Mouse (Mus musculus): Measurements from ENCODE around the gene Slc30a1. TPM values are rescaled to one million over a fixed set of nuclear protein-coding genes. Genes with fewer than 3 reads are reported as not detected.

Gene Slc30a1
- polyA plus RNA-seq, 1 experiment from 2014 or later, result 2.1 TPM

- ATAC-seq (ENCODE audit: insufficient read depth, low FRiP score, low TSS enrichment), result no peak
- H3K4me2 ChIP-seq (ENCODE audit: low read depth), result peak overlapping the region; percentile 10; the same call in 1 of the 2 replicates
- WGBS, result 96% methylated on average over 14 of the region's 14 CpGs
Measured at GRCm38 (mm10) chr1:191909316-191909715, 2.7 kb downstream of the Slc30a1 start.

GRCm38 (mm10) chr1:191910646-191911045 is 4.1 kb downstream of the Slc30a1 start:
- Histone ChIP-seq H3K27ac (ENCODE audit: low read depth, low read length) (no peak overlapping the region), H3K4me3 (ENCODE audit: low read depth, low read length) (no peak overlapping the region), H3K27me3 (ENCODE audit: control insufficient read depth, insufficient read depth, low read length) (no peaks in the 10 kb centered on the region), H3K9me3 (ENCODE audit: control insufficient read depth, low read length) (no peaks in the 10 kb centered on the region), H3K36me3 (ENCODE audit: control insufficient read depth, insufficient read depth, low read length) (no peaks in the 10 kb centered on the region), H3K4me1 (ENCODE audit: control insufficient read depth, insufficient read depth, low read length) (peaks cover 7% of the 10 kb centered on the region), H3K9ac (ENCODE audit: low read length) (no peak overlapping the region), H3K4me2 (ENCODE audit: low read depth) (no peak overlapping the region)
- WGBS, result 75% methylated on average over 3 of the region's 3 CpGs
- no peak for ATAC-seq (ENCODE audit: insufficient read depth, low FRiP score, low TSS enrichment)
- no peak for DNase-seq (ENCODE audit: low spot score)

More at GRCm38 (mm10) chr1:191909316-191909715, 2.7 kb downstream of the Slc30a1 start:
- Histone ChIP-seq H3K27me3 (ENCODE audit: control insufficient read depth, insufficient read depth, low read length) (no peaks in the 10 kb centered on the region), H3K9me3 (ENCODE audit: control insufficient read depth, low read length) (no peaks in the 10 kb centered on the region), H3K36me3 (ENCODE audit: control insufficient read depth, insufficient read depth, low read length) (no peaks in the 10 kb centered on the region), H3K4me1 (ENCODE audit: control insufficient read depth, insufficient read depth, low read length) (peaks cover 10% of the 10 kb centered on the region), H3K9ac (ENCODE audit: low read length) (no peak overlapping the region), H3K27ac (ENCODE audit: low read depth, low read length) (no peak overlapping the region), H3K4me3 (ENCODE audit: low read depth, low read length) (no peak overlapping the region)
- DNase-seq (ENCODE audit: low spot score), result no peak

GRCm38 (mm10) chr1:191911067-191911668 is 4.6 kb downstream of the Slc30a1 start:
- peaks cover 4% of the 10 kb centered on the region; the same call in 1 of the 2 replicates for H3K4me1 ChIP-seq (ENCODE audit: control insufficient read depth, insufficient read depth, low read length)
- H3K27ac ChIP-seq (ENCODE audit: low read depth, low read length), result no peak overlapping the region
- no peaks in the 10 kb centered on the region for H3K27me3 ChIP-seq (ENCODE audit: control insufficient read depth, insufficient read depth, low read length)
- H3K9me3 ChIP-seq (ENCODE audit: control insufficient read depth, low read length), result no peaks in the 10 kb centered on the region
- DNase-seq (ENCODE audit: low spot score) (no peak), ATAC-seq (ENCODE audit: insufficient read depth, low FRiP score, low TSS enrichment) (no peak)
- H3K36me3 ChIP-seq (ENCODE audit: control insufficient read depth, insufficient read depth, low read length), result no peaks in the 10 kb centered on the region
- no peak overlapping the region for H3K9ac ChIP-seq (ENCODE audit: low read length)
- WGBS, result 88% methylated on average over 3 of the region's 3 CpGs
- no peak overlapping the region for H3K4me2 ChIP-seq (ENCODE audit: low read depth)
- H3K4me3 ChIP-seq (ENCODE audit: low read depth, low read length), result no peak overlapping the region

GRCm38 (mm10) chr1:191914647-191915046 is 8.1 kb downstream of the Slc30a1 start:
- 84% methylated on average over 6 of the region's 6 CpGs for WGBS
- no peak overlapping the region for H3K9ac ChIP-seq (ENCODE audit: low read length)
- H3K27ac ChIP-seq (ENCODE audit: low read depth, low read length), result no peak overlapping the region
- H3K4me3 ChIP-seq (ENCODE audit: low read depth, low read length), result no peak overlapping the region
- ATAC-seq (ENCODE audit: insufficient read depth, low FRiP score, low TSS enrichment) (no peak), DNase-seq (ENCODE audit: low spot score) (no peak)
- no peaks in the 10 kb centered on the region; the same call in 1 of the 2 replicates for H3K4me1 ChIP-seq (ENCODE audit: control insufficient read depth, insufficient read depth, low read length)
- no peaks in the 10 kb centered on the region for H3K9me3 ChIP-seq (ENCODE audit: control insufficient read depth, low read length)
- H3K36me3 ChIP-seq (ENCODE audit: control insufficient read depth, insufficient read depth, low read length), result no peaks in the 10 kb centered on the region
- no peaks in the 10 kb centered on the region for H3K27me3 ChIP-seq (ENCODE audit: control insufficient read depth, insufficient read depth, low read length)
- no peak overlapping the region for H3K4me2 ChIP-seq (ENCODE audit: low read depth)

- H3K4me2 ChIP-seq (ENCODE audit: low read depth), result no peak overlapping the region
- 76% methylated on average over 1 of the region's 1 CpGs for WGBS
- no peak overlapping the region for H3K27ac ChIP-seq (ENCODE audit: low read depth, low read length)
Measured at GRCm38 (mm10) chr1:191915586-191915985, 9.0 kb downstream of the Slc30a1 start.

GRCm38 (mm10) chr1:191916876-191917275 is 10.3 kb downstream of the Slc30a1 start:
- ATAC-seq (ENCODE audit: insufficient read depth, low FRiP score, low TSS enrichment) (no peak), DNase-seq (ENCODE audit: low spot score) (no peak)
- 68% methylated on average over 5 of the region's 5 CpGs for whole genome bisulfite sequencing

More at GRCm38 (mm10) chr1:191915586-191915985, 9.0 kb downstream of the Slc30a1 start:
- Histone ChIP-seq H3K27me3 (ENCODE audit: control insufficient read depth, insufficient read depth, low read length) (no peaks in the 10 kb centered on the region), H3K36me3 (ENCODE audit: control insufficient read depth, insufficient read depth, low read length) (no peaks in the 10 kb centered on the region), H3K4me3 (ENCODE audit: low read depth, low read length) (no peak overlapping the region), H3K4me1 (ENCODE audit: control insufficient read depth, insufficient read depth, low read length) (no peaks in the 10 kb centered on the region), H3K9ac (ENCODE audit: low read length) (no peak overlapping the region), H3K9me3 (ENCODE audit: control insufficient read depth, low read length) (no peaks in the 10 kb centered on the region)
- ATAC-seq (ENCODE audit: insufficient read depth, low FRiP score, low TSS enrichment) (no peak), DNase-seq (ENCODE audit: low spot score) (no peak)

GRCm38 (mm10) chr1:191919336-191919735 is 12.8 kb downstream of the Slc30a1 start:
- Histone ChIP-seq H3K4me1 (ENCODE audit: control insufficient read depth, insufficient read depth, low read length) (no peaks in the 10 kb centered on the region), H3K36me3 (ENCODE audit: control insufficient read depth, insufficient read depth, low read length) (no peaks in the 10 kb centered on the region), H3K27ac (ENCODE audit: low read depth, low read length) (no peak overlapping the region), H3K4me3 (ENCODE audit: low read depth, low read length) (no peak overlapping the region), H3K9ac (ENCODE audit: low read length) (no peak overlapping the region), H3K9me3 (ENCODE audit: control insufficient read depth, low read length) (no peaks in the 10 kb centered on the region), H3K4me2 (ENCODE audit: low read depth) (no peak overlapping the region), H3K27me3 (ENCODE audit: control insufficient read depth, insufficient read depth, low read length) (no peaks in the 10 kb centered on the region)
- 80% methylated on average over 2 of the region's 2 CpGs for WGBS
- ATAC-seq (ENCODE audit: insufficient read depth, low FRiP score, low TSS enrichment) (no peak), DNase-seq (ENCODE audit: low spot score) (no peak)

More at GRCm38 (mm10) chr1:191916876-191917275, 10.3 kb downstream of the Slc30a1 start:
- H3K4me3 ChIP-seq (ENCODE audit: low read depth, low read length), result no peak overlapping the region
- no peaks in the 10 kb centered on the region for H3K9me3 ChIP-seq (ENCODE audit: control insufficient read depth, low read length)
- no peak overlapping the region for H3K9ac ChIP-seq (ENCODE audit: low read length)
- no peaks in the 10 kb centered on the region for H3K4me1 ChIP-seq (ENCODE audit: control insufficient read depth, insufficient read depth, low read length)
- H3K27ac ChIP-seq (ENCODE audit: low read depth, low read length), result no peak overlapping the region
- no peaks in the 10 kb centered on the region for H3K27me3 ChIP-seq (ENCODE audit: control insufficient read depth, insufficient read depth, low read length)
- no peak overlapping the region for H3K4me2 ChIP-seq (ENCODE audit: low read depth)
- no peaks in the 10 kb centered on the region for H3K36me3 ChIP-seq (ENCODE audit: control insufficient read depth, insufficient read depth, low read length)

- Histone ChIP-seq H3K4me2 (ENCODE audit: low read depth) (no peak overlapping the region), H3K27ac (ENCODE audit: low read depth, low read length) (no peak overlapping the region), H3K27me3 (ENCODE audit: control insufficient read depth, insufficient read depth, low read length) (no peaks in the 10 kb centered on the region), H3K4me1 (ENCODE audit: control insufficient read depth, insufficient read depth, low read length) (no peaks in the 10 kb centered on the region), H3K9ac (ENCODE audit: low read length) (no peak overlapping the region), H3K36me3 (ENCODE audit: control insufficient read depth, insufficient read depth, low read length) (no peaks in the 10 kb centered on the region), H3K9me3 (ENCODE audit: control insufficient read depth, low read length) (no peaks in the 10 kb centered on the region), H3K4me3 (ENCODE audit: low read depth, low read length) (no peak overlapping the region)
- ATAC-seq (ENCODE audit: insufficient read depth, low FRiP score, low TSS enrichment) (no peak), DNase-seq (ENCODE audit: low spot score) (no peak)
- WGBS, result 95% methylated on average over 3 of the region's 3 CpGs
Measured at GRCm38 (mm10) chr1:191921701-191922100, 15.1 kb downstream of the Slc30a1 start.

GRCm38 (mm10) chr1:191925496-191925895 is 18.9 kb downstream of the Slc30a1 start:
- H3K4me1 ChIP-seq (ENCODE audit: control insufficient read depth, insufficient read depth, low read length), result no peaks in the 10 kb centered on the region
- H3K4me2 ChIP-seq (ENCODE audit: low read depth), result no peak overlapping the region
- no peak overlapping the region for H3K4me3 ChIP-seq (ENCODE audit: low read depth, low read length)
- no peak overlapping the region for H3K9ac ChIP-seq (ENCODE audit: low read length)
- WGBS, result 56% methylated on average over 4 of the region's 4 CpGs
- no peak overlapping the region for H3K27ac ChIP-seq (ENCODE audit: low read depth, low read length)
- no peaks in the 10 kb centered on the region for H3K36me3 ChIP-seq (ENCODE audit: control insufficient read depth, insufficient read depth, low read length)
- no peaks in the 10 kb centered on the region for H3K9me3 ChIP-seq (ENCODE audit: control insufficient read depth, low read length)
- DNase-seq (ENCODE audit: low spot score) (peak; percentile 8), ATAC-seq (ENCODE audit: insufficient read depth, low FRiP score, low TSS enrichment) (no peak)
- H3K27me3 ChIP-seq (ENCODE audit: control insufficient read depth, insufficient read depth, low read length), result no peaks in the 10 kb centered on the region
